Mouse (Mus musculus): ENCODE data around the gene Gm33543. TPM values are rescaled to one million over a fixed set of nuclear protein-coding genes. Genes with fewer than 3 reads are reported as not detected.
A peak's percentile ranks its signal among the peaks of the same experiment; 100 is the strongest.

Gene Gm33543
- total RNA-seq, 4 experiments from 2014 or later: 2.6 to 5.4 (median 4.0) TPM

DNA sequence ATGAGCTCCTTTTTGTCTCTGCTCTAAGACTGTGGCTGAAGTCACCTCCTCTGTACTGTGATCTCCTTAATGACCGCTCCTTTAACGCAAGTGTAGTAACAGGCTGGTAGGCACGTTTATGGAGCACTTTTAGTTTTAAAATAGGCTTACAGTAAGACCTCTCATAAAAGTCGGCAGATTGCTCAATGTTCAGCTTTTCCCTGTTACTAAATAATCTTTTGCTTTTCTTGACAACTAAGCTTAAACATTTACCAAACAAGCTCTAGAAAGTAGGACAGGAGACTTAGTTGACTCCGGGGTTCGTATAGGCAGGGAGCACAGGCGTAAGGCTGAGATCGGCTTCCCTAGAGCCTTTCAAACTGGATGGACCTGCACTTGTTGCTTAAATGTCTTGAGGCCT is 64.1 kb downstream of the Gm33543 start:
- DNase-seq (ENCODE audit: low spot score): no peak

GRCm38 (mm10) chr10:95777701-95778320 is 64.9 kb downstream of the Gm33543 start:
- DNase-seq (ENCODE audit: low spot score): no peak

- no peak for DNase-seq (ENCODE audit: low spot score)
Measured at GRCm38 (mm10) chr10:95777071-95777470, 65.7 kb downstream of the Gm33543 start.

GRCm38 (mm10) chr10:95774856-95775255 is 67.9 kb downstream of the Gm33543 start:
- DNase-seq (ENCODE audit: low spot score): peak; percentile 20

DNA sequence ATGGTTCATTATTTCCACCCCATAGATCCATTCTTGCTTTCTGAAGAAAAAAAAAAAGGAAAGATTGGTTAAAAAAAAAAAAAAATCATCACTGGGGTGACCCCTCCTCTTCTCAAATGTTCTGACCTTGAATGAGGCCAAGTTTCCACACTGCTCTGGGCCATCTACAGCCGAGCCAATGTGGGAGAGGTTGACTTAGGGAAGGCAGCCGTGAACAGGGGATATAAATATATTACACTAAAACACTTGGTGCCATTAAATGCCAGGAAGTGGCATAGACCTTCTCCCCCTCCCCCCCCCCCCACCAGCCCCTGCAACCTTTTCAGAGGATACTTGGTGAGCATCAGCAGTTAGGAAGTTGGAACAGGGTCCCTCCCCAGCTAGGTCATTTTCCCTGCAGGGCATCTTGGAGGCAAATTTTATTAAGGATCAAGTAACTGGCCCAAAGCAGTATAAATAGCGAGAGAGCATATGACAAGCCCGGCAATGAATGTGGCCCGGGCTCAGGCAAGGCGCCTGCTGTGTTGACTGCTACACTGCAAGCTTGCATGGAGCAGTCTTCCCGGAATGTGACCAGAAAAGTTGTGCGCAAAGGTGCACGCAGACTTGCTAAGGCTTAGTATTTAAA is 68.6 kb downstream of the Gm33543 start:
- peak; percentile 34 for DNase-seq (ENCODE audit: low spot score)

Other genes with a start within 250 kb of the Gm33543 start
- not detected for gene Anapc15-ps, start 169.5 kb downstream of the Gm33543 start, total RNA-seq (2022)
- 10 to 100 TPM; 30.4 to 36.9 (median 30.9) TPM for gene Eea1, start 97.7 kb upstream of the Gm33543 start, total RNA-seq (2022)

Data from heart, adult 8-10 months (tissue).